Mouse (Mus musculus) lung, embryonic 15.5 days (tissue): Measurements from ENCODE around the gene Il15. TPM values are rescaled to one million over a fixed set of nuclear protein-coding genes. Genes with fewer than 3 reads are reported as not detected.

ENCODE experiments used
- ATAC-seq: fragments of 200-750 bp; cut with Nextera tagmentation; 2 replicates; pipeline ENCODE4 v1.8.0; 2017; ENCODE audit warnings: moderate number of reproducible peaks, borderline replicate concordance; ENCODE audit not compliant: low FRiP score, low TSS enrichment; ENCODE audit errors: extremely low read depth
- H3K27ac ChIP-seq: fragments of 300-500 bp; sonication (generic); 2 replicates; pipeline ENCODE4 v1.5.1; 2015; ENCODE audit warnings: moderate library complexity, mild to moderate bottlenecking, inconsistent platforms
- H3K27me3 ChIP-seq: fragments of 300-500 bp; sonication (generic); 2 replicates; pipeline ENCODE4 v1.6.1; 2015; ENCODE audit warnings: inconsistent platforms
- H3K36me3 ChIP-seq: fragments of 300-500 bp; sonication (generic); 2 replicates; pipeline ENCODE4 v1.6.1; 2015; ENCODE audit warnings: inconsistent platforms
- H3K4me1 ChIP-seq: fragments of 300-500 bp; sonication (generic); 2 replicates; pipeline ENCODE4 v1.6.1; 2015; ENCODE audit warnings: inconsistent platforms
- H3K4me2 ChIP-seq: fragments of 300-500 bp; sonication (generic); 2 replicates; pipeline ENCODE4 v1.6.1; 2015; ENCODE audit warnings: inconsistent platforms, mild to moderate bottlenecking, moderate library complexity
- H3K4me3 ChIP-seq: fragments of 300-500 bp; sonication (generic); 2 replicates; pipeline ENCODE4 v1.5.1; 2015; ENCODE audit warnings: mild to moderate bottlenecking, inconsistent platforms
- H3K9ac ChIP-seq: fragments of 300-500 bp; sonication (generic); 2 replicates; pipeline ENCODE4 v1.6.1; 2015; ENCODE audit warnings: inconsistent platforms
- H3K9me3 ChIP-seq: fragments of 300-500 bp; sonication (generic); 2 replicates; pipeline ENCODE4 v1.6.1; 2016; ENCODE audit warnings: inconsistent platforms
- WGBS: fragments of 180-500 bp; shearing (Covaris S2); methylation state at CpG from one replicate; pipeline ENCODE4 v1.1.7; 2015; 5-methylcytosine and 5-hydroxymethylcytosine counted together
- polyA plus RNA-seq: library from polyadenylated mRNA; unstranded; fragments of >200 nt; fragmentation: Nextera tagmentation; extraction: Ambion mirVana; gene quantifications from 2 replicates; pipeline ENCODE4 v1.2.1, GENCODE M21; 2015

Il15 gene
- polyA plus RNA-seq, 1 experiment from 2014 or later: 12.5 TPM

GRCm38 (mm10) chr8:82281995-82282394, 121.0 kb downstream of the Il15 start:
- Histone ChIP-seq H3K4me3 (no peak overlapping the region), H3K4me2 (no peak overlapping the region), H3K27ac (no peak overlapping the region), H3K4me1 (no peaks in the 10 kb centered on the region), H3K27me3 (no peaks in the 10 kb centered on the region), H3K36me3 (no peaks in the 10 kb centered on the region), H3K9me3 (no peaks in the 10 kb centered on the region), H3K9ac (no peak overlapping the region)
- no peak for ATAC-seq
- WGBS: 76% methylated on average over 5 of the region's 5 CpGs
